Mouse (Mus musculus): Measurements from ENCODE around the gene Lyrm7. TPM values are rescaled to one million over a fixed set of nuclear protein-coding genes. Genes with fewer than 3 reads are reported as not detected.
"Not testable (repeated sequence)": the region's sequence is repeated elsewhere in the genome, so short reads cannot be mapped to it uniquely, and the experiment has no call there.

Lyrm7 gene
- total RNA-seq (2022), result 10 to 100 TPM in 2 of 4 experiments, 1 to 10 TPM in 2; 3.4 to 14.4 (median 9.6) TPM

- DNase-seq, result peak; percentile 98
Measured at GRCm38 (mm10) chr11:54860256-54861038, at the start of gene Lyrm7. TSS of gene Lyrm7 (minus strand) at chr11:54860916.

- DNase-seq, result no peak
Measured at GRCm38 (mm10) chr11:54910081-54910665, 49.5 kb upstream of the Lyrm7 start.

- DNase-seq, result no peak
Measured at GRCm38 (mm10) chr11:54909273-54909672, 48.6 kb upstream of the Lyrm7 start.

- DNase-seq, result no peak
Measured at GRCm38 (mm10) chr11:54907259-54907658, 46.5 kb upstream of the Lyrm7 start.

- DNase-seq, result no peak
Measured at GRCm38 (mm10) chr11:54906466-54906865, 45.8 kb upstream of the Lyrm7 start.

- no peak for DNase-seq
Measured at GRCm38 (mm10) chr11:54905931-54906330, 45.2 kb upstream of the Lyrm7 start.

GRCm38 (mm10) chr11:54905086-54905485, 44.4 kb upstream of the Lyrm7 start:
- no peak for DNase-seq

- DNase-seq, result no peak
Measured at GRCm38 (mm10) chr11:54903940-54904706, 43.4 kb upstream of the Lyrm7 start.

GRCm38 (mm10) chr11:54903339-54903738, 42.6 kb upstream of the Lyrm7 start:
- no peak for DNase-seq

GRCm38 (mm10) chr11:54902333-54903323, 41.9 kb upstream of the Lyrm7 start, which contains the start of gene Gpx3:
TSS of gene Gpx3 (plus strand) at chr11:54902453.
- DNase-seq, result peak; percentile 67

- DNase-seq, result no peak
Measured at GRCm38 (mm10) chr11:54899657-54900056, 38.9 kb upstream of the Lyrm7 start.

GRCm38 (mm10) chr11:54897470-54897869, 36.8 kb upstream of the Lyrm7 start:
- no peak for DNase-seq

- DNase-seq, result not testable (repeated sequence)
Measured at GRCm38 (mm10) chr11:54896646-54897045, 35.9 kb upstream of the Lyrm7 start.

- no peak for DNase-seq
Measured at GRCm38 (mm10) chr11:54894589-54894988, 33.9 kb upstream of the Lyrm7 start.

GRCm38 (mm10) chr11:54892091-54892490, 31.4 kb upstream of the Lyrm7 start:
- DNase-seq, result no peak

- DNase-seq, result no peak
Measured at GRCm38 (mm10) chr11:54891341-54891740, 30.6 kb upstream of the Lyrm7 start.

GRCm38 (mm10) chr11:54887927-54888326, 27.2 kb upstream of the Lyrm7 start:
- no peak for DNase-seq

GRCm38 (mm10) chr11:54885406-54885805, 24.7 kb upstream of the Lyrm7 start:
- DNase-seq, result no peak

GRCm38 (mm10) chr11:54884937-54885336, 24.2 kb upstream of the Lyrm7 start:
- peak; percentile 70 for DNase-seq

GRCm38 (mm10) chr11:54884197-54884828, 23.6 kb upstream of the Lyrm7 start:
- DNase-seq, result no peak

- peak; percentile 55 for DNase-seq
Measured at GRCm38 (mm10) chr11:54882671-54883070, 22.0 kb upstream of the Lyrm7 start.
